Mouse (Mus musculus): ENCODE measurements around the gene Pheta1. TPM values are rescaled to one million over a fixed set of nuclear protein-coding genes. Genes with fewer than 3 reads are reported as not detected.

Pheta1 gene
- polyA plus RNA-seq, 1 experiment from 2014 or later, result 65.0 TPM

DNA sequence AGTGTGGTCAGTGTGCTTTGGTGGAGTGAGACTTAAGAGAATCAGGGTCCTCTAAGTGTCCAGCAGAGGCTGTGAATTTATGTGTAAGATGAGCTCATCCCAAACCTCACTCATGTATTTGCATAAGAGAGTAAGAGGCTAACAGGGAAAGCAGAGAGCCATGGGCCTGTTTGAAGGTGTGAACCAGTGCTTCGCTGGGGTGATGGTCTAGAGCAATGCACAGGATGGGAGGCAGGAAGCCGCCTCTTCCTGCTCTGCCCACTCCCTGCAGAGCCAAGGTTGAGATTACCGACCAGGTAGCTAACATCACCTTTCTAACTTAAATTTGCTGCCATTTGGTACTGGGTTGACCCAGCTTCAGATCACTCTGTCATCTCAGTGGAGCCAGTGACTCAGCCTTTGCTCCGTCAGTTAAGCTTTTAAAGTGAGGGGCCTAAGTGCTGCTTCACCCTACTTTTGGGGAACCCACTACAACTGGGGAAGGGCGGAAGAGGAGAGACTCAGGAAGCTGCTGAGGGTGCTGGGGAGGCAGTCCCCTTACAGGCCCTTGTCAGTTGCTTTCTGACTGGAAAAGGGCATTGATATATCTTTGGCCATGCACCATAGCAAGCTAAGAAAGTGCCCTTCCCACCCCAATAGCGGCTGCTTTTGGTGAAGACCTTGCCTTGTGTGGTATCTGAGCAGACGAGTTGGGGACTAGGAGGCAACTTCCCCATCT is 36.1 kb upstream of the Pheta1 start:
- 82% methylated on average over 7 of the region's 7 CpGs for WGBS
- no peaks in the 10 kb centered on the region for H3K27me3 ChIP-seq (replicated peaks; ENCODE audit: control insufficient read depth, insufficient read depth, low read length)
- peaks cover 67% of the 10 kb centered on the region for H3K36me3 ChIP-seq (ENCODE audit: control insufficient read depth, insufficient read depth)
- H3K4me2 ChIP-seq (replicated peaks; ENCODE audit: low read depth), result no peak overlapping the region
- H3K4me3 ChIP-seq (ENCODE audit: low read depth, low read length), result no peak overlapping the region
- no peaks in the 10 kb centered on the region for H3K9me3 ChIP-seq (ENCODE audit: control insufficient read depth)
- no peak overlapping the region for H3K27ac ChIP-seq (ENCODE audit: low read depth, low read length)
- H3K9ac ChIP-seq (ENCODE audit: low read depth, low read length), result no peak overlapping the region
- no peak for ATAC-seq
- no peak for TF ChIP-seq CTCF (IDR thresholded peaks at IDR 0.05; ENCODE audit: low read depth)
- no peaks in the 10 kb centered on the region for H3K4me1 ChIP-seq (replicated peaks; ENCODE audit: control insufficient read depth, insufficient read depth, low read length)

DNA sequence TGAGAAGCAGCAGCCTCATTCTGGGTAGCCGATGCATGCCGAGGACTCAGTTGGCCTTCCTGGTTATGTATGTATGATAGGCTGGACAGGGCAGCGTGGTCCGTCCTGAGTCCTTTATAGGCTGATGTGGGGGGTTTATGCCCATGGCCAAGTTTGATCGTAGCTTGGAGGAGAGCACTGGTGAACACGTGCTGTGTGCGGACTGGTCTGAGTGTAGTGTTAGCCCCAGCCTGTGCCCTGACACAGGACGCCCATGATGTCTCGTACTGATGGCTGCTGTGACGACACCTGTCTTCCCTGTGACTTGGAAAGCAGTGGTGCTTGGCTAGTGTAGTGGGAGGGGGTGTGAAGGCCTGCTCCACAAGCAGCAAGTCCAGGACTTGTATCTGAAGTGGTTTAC is 35.0 kb upstream of the Pheta1 start:
- WGBS, result 95% methylated on average over 10 of the region's 10 CpGs
- peaks cover 74% of the 10 kb centered on the region for H3K36me3 ChIP-seq (ENCODE audit: control insufficient read depth, insufficient read depth)
- ATAC-seq, result no peak

GRCm38 (mm10) chr5:121815067-121815466 is 33.7 kb upstream of the Pheta1 start:
- no peak overlapping the region for H3K9ac ChIP-seq (ENCODE audit: low read depth, low read length)
- WGBS, result 44% methylated on average over 3 of the region's 3 CpGs
- TF ChIP-seq CTCF (IDR thresholded peaks at IDR 0.05; ENCODE audit: low read depth), result peak; percentile 88
- H3K36me3 ChIP-seq (ENCODE audit: control insufficient read depth, insufficient read depth), result peaks cover 85% of the 10 kb centered on the region
- peak; percentile 59 for ATAC-seq
- H3K4me3 ChIP-seq (ENCODE audit: low read depth, low read length), result no peak overlapping the region
- H3K27ac ChIP-seq (ENCODE audit: low read depth, low read length), result no peak overlapping the region
- H3K27me3 ChIP-seq (replicated peaks; ENCODE audit: control insufficient read depth, insufficient read depth, low read length), result no peaks in the 10 kb centered on the region
- no peak overlapping the region for H3K4me2 ChIP-seq (replicated peaks; ENCODE audit: low read depth)
- H3K9me3 ChIP-seq (ENCODE audit: control insufficient read depth), result no peaks in the 10 kb centered on the region
- H3K4me1 ChIP-seq (replicated peaks; ENCODE audit: control insufficient read depth, insufficient read depth, low read length), result no peaks in the 10 kb centered on the region

More for the DNA sequence above, 35.0 kb upstream of the Pheta1 start:
- no peak for TF ChIP-seq CTCF (IDR thresholded peaks at IDR 0.05; ENCODE audit: low read depth)
- H3K4me1 ChIP-seq (replicated peaks; ENCODE audit: control insufficient read depth, insufficient read depth, low read length), result no peaks in the 10 kb centered on the region
- no peak overlapping the region for H3K9ac ChIP-seq (ENCODE audit: low read depth, low read length)
- no peak overlapping the region for H3K27ac ChIP-seq (ENCODE audit: low read depth, low read length)
- no peaks in the 10 kb centered on the region for H3K9me3 ChIP-seq (ENCODE audit: control insufficient read depth)
- no peak overlapping the region for H3K4me3 ChIP-seq (ENCODE audit: low read depth, low read length)
- H3K27me3 ChIP-seq (replicated peaks; ENCODE audit: control insufficient read depth, insufficient read depth, low read length), result no peaks in the 10 kb centered on the region
- no peak overlapping the region for H3K4me2 ChIP-seq (replicated peaks; ENCODE audit: low read depth)

- H3K27me3 ChIP-seq (replicated peaks; ENCODE audit: control insufficient read depth, insufficient read depth, low read length), result no peaks in the 10 kb centered on the region
- no peak overlapping the region for H3K27ac ChIP-seq (ENCODE audit: low read depth, low read length)
- H3K4me3 ChIP-seq (ENCODE audit: low read depth, low read length), result no peak overlapping the region
- no peak overlapping the region for H3K4me2 ChIP-seq (replicated peaks; ENCODE audit: low read depth)
- no peak overlapping the region for H3K9ac ChIP-seq (ENCODE audit: low read depth, low read length)
- H3K4me1 ChIP-seq (replicated peaks; ENCODE audit: control insufficient read depth, insufficient read depth, low read length), result no peaks in the 10 kb centered on the region
- H3K36me3 ChIP-seq (ENCODE audit: control insufficient read depth, insufficient read depth), result peaks cover 83% of the 10 kb centered on the region
- WGBS, result 85% methylated on average over 8 of the region's 8 CpGs
- no peak for ATAC-seq
- no peaks in the 10 kb centered on the region for H3K9me3 ChIP-seq (ENCODE audit: control insufficient read depth)
- no peak for TF ChIP-seq CTCF (IDR thresholded peaks at IDR 0.05; ENCODE audit: low read depth)
Measured at GRCm38 (mm10) chr5:121815867-121816380, 32.9 kb upstream of the Pheta1 start.

GRCm38 (mm10) chr5:121816611-121817010 is 32.2 kb upstream of the Pheta1 start:
- Histone ChIP-seq H3K9me3 (ENCODE audit: control insufficient read depth) (no peaks in the 10 kb centered on the region), H3K4me1 (replicated peaks; ENCODE audit: control insufficient read depth, insufficient read depth, low read length) (no peaks in the 10 kb centered on the region), H3K27me3 (replicated peaks; ENCODE audit: control insufficient read depth, insufficient read depth, low read length) (no peaks in the 10 kb centered on the region), H3K4me3 (ENCODE audit: low read depth, low read length) (no peak overlapping the region), H3K4me2 (replicated peaks; ENCODE audit: low read depth) (no peak overlapping the region), H3K36me3 (ENCODE audit: control insufficient read depth, insufficient read depth) (peaks cover 79% of the 10 kb centered on the region), H3K27ac (ENCODE audit: low read depth, low read length) (no peak overlapping the region), H3K9ac (ENCODE audit: low read depth, low read length) (no peak overlapping the region)
- ATAC-seq, result no peak
- WGBS, result 98% methylated on average over 2 of the region's 2 CpGs
- no peak for TF ChIP-seq CTCF (IDR thresholded peaks at IDR 0.05; ENCODE audit: low read depth)

GRCm38 (mm10) chr5:121817551-121817950 is 31.2 kb upstream of the Pheta1 start:
- no peak overlapping the region for H3K9ac ChIP-seq (ENCODE audit: low read depth, low read length)
- no peak for TF ChIP-seq CTCF (IDR thresholded peaks at IDR 0.05; ENCODE audit: low read depth)
- H3K4me2 ChIP-seq (replicated peaks; ENCODE audit: low read depth), result no peak overlapping the region
- H3K27me3 ChIP-seq (replicated peaks; ENCODE audit: control insufficient read depth, insufficient read depth, low read length), result no peaks in the 10 kb centered on the region
- H3K27ac ChIP-seq (ENCODE audit: low read depth, low read length), result no peak overlapping the region
- no peaks in the 10 kb centered on the region for H3K4me1 ChIP-seq (replicated peaks; ENCODE audit: control insufficient read depth, insufficient read depth, low read length)
- WGBS, result 84% methylated on average over 9 of the region's 9 CpGs
- H3K9me3 ChIP-seq (ENCODE audit: control insufficient read depth), result no peaks in the 10 kb centered on the region
- peaks cover 70% of the 10 kb centered on the region for H3K36me3 ChIP-seq (ENCODE audit: control insufficient read depth, insufficient read depth)
- ATAC-seq, result no peak
- H3K4me3 ChIP-seq (ENCODE audit: low read depth, low read length), result no peak overlapping the region

All from intestine, postnatal 0 days (tissue).